Mouse (Mus musculus): Measurements from ENCODE around the gene Adamts1. TPM values are rescaled to one million over a fixed set of nuclear protein-coding genes. Genes with fewer than 3 reads are reported as not detected.

The Adamts1 gene
- polyA plus RNA-seq, 1 experiment from 2014 or later = 11.9 TPM

- Histone ChIP-seq H3K27ac (ENCODE audit: low read depth, low read length) (no peak overlapping the region), H3K36me3 (ENCODE audit: control insufficient read depth, insufficient read depth, low read length) (no peaks in the 10 kb centered on the region), H3K9ac (ENCODE audit: low read length) (no peak overlapping the region), H3K4me2 (ENCODE audit: low read depth, low read length, severe bottlenecking) (no peak overlapping the region), H3K4me3 (ENCODE audit: low read depth, low read length) (no peak overlapping the region), H3K27me3 (ENCODE audit: control insufficient read depth, insufficient read depth, low read length) (no peaks in the 10 kb centered on the region), H3K9me3 (ENCODE audit: control insufficient read depth, low read length) (no peaks in the 10 kb centered on the region), H3K4me1 (replicated peaks; ENCODE audit: control insufficient read depth, insufficient read depth, low read length) (no peaks in the 10 kb centered on the region)
- DNase-seq (ENCODE audit: low spot score) (no peak), ATAC-seq (replicated peaks; ENCODE audit: low FRiP score) (no peak)
- 88% methylated on average over 7 of the region's 7 CpGs for WGBS
Observed at GRCm38 (mm10) chr16:85760961-85761580, 41.8 kb downstream of the Adamts1 start.

GRCm38 (mm10) chr16:85756101-85756819 lies 46.7 kb downstream of the Adamts1 start:
- H3K36me3 ChIP-seq (ENCODE audit: control insufficient read depth, insufficient read depth, low read length) = no peaks in the 10 kb centered on the region
- 77% methylated on average over 14 of the region's 14 CpGs for WGBS
- H3K4me1 ChIP-seq (replicated peaks; ENCODE audit: control insufficient read depth, insufficient read depth, low read length) = no peaks in the 10 kb centered on the region
- no peaks in the 10 kb centered on the region for H3K27me3 ChIP-seq (ENCODE audit: control insufficient read depth, insufficient read depth, low read length)
- no peak overlapping the region for H3K4me3 ChIP-seq (ENCODE audit: low read depth, low read length)
- peak; percentile 53 for DNase-seq (ENCODE audit: low spot score)
- H3K9ac ChIP-seq (ENCODE audit: low read length) = no peak overlapping the region
- H3K4me2 ChIP-seq (ENCODE audit: low read depth, low read length, severe bottlenecking) = no peak overlapping the region
- no peak for ATAC-seq (replicated peaks; ENCODE audit: low FRiP score)
- no peak overlapping the region for H3K27ac ChIP-seq (ENCODE audit: low read depth, low read length)
- H3K9me3 ChIP-seq (ENCODE audit: control insufficient read depth, low read length) = no peaks in the 10 kb centered on the region

- H3K27me3 ChIP-seq (ENCODE audit: control insufficient read depth, insufficient read depth, low read length) = no peaks in the 10 kb centered on the region
- DNase-seq (ENCODE audit: low spot score) (no peak), ATAC-seq (replicated peaks; ENCODE audit: low FRiP score) (no peak)
- H3K4me2 ChIP-seq (ENCODE audit: low read depth, low read length, severe bottlenecking) = no peak overlapping the region
- no peaks in the 10 kb centered on the region for H3K36me3 ChIP-seq (ENCODE audit: control insufficient read depth, insufficient read depth, low read length)
- no peaks in the 10 kb centered on the region for H3K9me3 ChIP-seq (ENCODE audit: control insufficient read depth, low read length)
- no peak overlapping the region for H3K27ac ChIP-seq (ENCODE audit: low read depth, low read length)
- H3K9ac ChIP-seq (ENCODE audit: low read length) = no peak overlapping the region
- 66% methylated on average over 6 of the region's 6 CpGs for WGBS
- no peak overlapping the region for H3K4me3 ChIP-seq (ENCODE audit: low read depth, low read length)
- H3K4me1 ChIP-seq (replicated peaks; ENCODE audit: control insufficient read depth, insufficient read depth, low read length) = no peaks in the 10 kb centered on the region
Observed at GRCm38 (mm10) chr16:85749335-85749734, 53.6 kb downstream of the Adamts1 start.

- Histone ChIP-seq H3K27me3 (ENCODE audit: control insufficient read depth, insufficient read depth, low read length) (no peaks in the 10 kb centered on the region), H3K4me1 (replicated peaks; ENCODE audit: control insufficient read depth, insufficient read depth, low read length) (no peaks in the 10 kb centered on the region), H3K9me3 (ENCODE audit: control insufficient read depth, low read length) (no peaks in the 10 kb centered on the region), H3K9ac (ENCODE audit: low read length) (no peak overlapping the region), H3K4me2 (ENCODE audit: low read depth, low read length, severe bottlenecking) (no peak overlapping the region), H3K4me3 (ENCODE audit: low read depth, low read length) (no peak overlapping the region), H3K27ac (ENCODE audit: low read depth, low read length) (no peak overlapping the region), H3K36me3 (ENCODE audit: control insufficient read depth, insufficient read depth, low read length) (no peaks in the 10 kb centered on the region)
- ATAC-seq (replicated peaks; ENCODE audit: low FRiP score) (no peak), DNase-seq (ENCODE audit: low spot score) (no peak)
- 85% methylated on average over 16 of the region's 16 CpGs for WGBS
Observed at GRCm38 (mm10) chr16:85747589-85748360, 55.1 kb downstream of the Adamts1 start.

- ATAC-seq (replicated peaks; ENCODE audit: low FRiP score) (no peak), DNase-seq (ENCODE audit: low spot score) (no peak)
- 87% methylated on average over 3 of the region's 3 CpGs for WGBS
Observed at GRCm38 (mm10) chr16:85746386-85746785, 56.5 kb downstream of the Adamts1 start.

More at GRCm38 (mm10) chr16:85746386-85746785, 56.5 kb downstream of the Adamts1 start:
- Histone ChIP-seq H3K9me3 (ENCODE audit: control insufficient read depth, low read length) (no peaks in the 10 kb centered on the region), H3K4me3 (ENCODE audit: low read depth, low read length) (no peak overlapping the region), H3K27ac (ENCODE audit: low read depth, low read length) (no peak overlapping the region), H3K4me1 (replicated peaks; ENCODE audit: control insufficient read depth, insufficient read depth, low read length) (no peaks in the 10 kb centered on the region), H3K9ac (ENCODE audit: low read length) (no peak overlapping the region), H3K4me2 (ENCODE audit: low read depth, low read length, severe bottlenecking) (no peak overlapping the region), H3K27me3 (ENCODE audit: control insufficient read depth, insufficient read depth, low read length) (no peaks in the 10 kb centered on the region), H3K36me3 (ENCODE audit: control insufficient read depth, insufficient read depth, low read length) (no peaks in the 10 kb centered on the region)

Other genes starting within 250 kb of the Adamts1 start
- gene Cyyr1, start 249.7 kb downstream of the Adamts1 start, polyA plus RNA-seq (2014; fragmentation: Nextera tagmentation; extraction: Ambion mirVana) = 3.9 and 4.3 TPM in 2 replicates
- 0.72 and 0.85 TPM in 2 replicates for gene Adamts5, start 98.7 kb upstream of the Adamts1 start, polyA plus RNA-seq (2014; fragmentation: Nextera tagmentation; extraction: Ambion mirVana)

All from forebrain, embryonic 11.5 days (tissue).